Mouse (Mus musculus) embryonic facial prominence, embryonic 15.5 days (tissue): ENCODE measurements around the gene Psma7. TPM values are rescaled to one million over a fixed set of nuclear protein-coding genes. Genes with fewer than 3 reads are reported as not detected.

Experiments used
- ATAC-seq: fragments of 200-750 bp; cut with Nextera tagmentation; 2 replicates; pipeline ENCODE4 v1.8.0; 2017; ENCODE audit warnings: low read depth, moderate TSS enrichment; ENCODE audit not compliant: insufficient number of reproducible peaks, low FRiP score, low TSS enrichment
- H3K27ac ChIP-seq: fragments of 300-500 bp; sonication (generic); replicated peaks from 2 replicates; pipeline ENCODE4 v1.5.1; 2015; ENCODE audit warnings: mild to moderate bottlenecking, inconsistent platforms
- H3K27me3 ChIP-seq: fragments of 300-500 bp; sonication (generic); 2 replicates; pipeline ENCODE4 v1.6.1; 2015; ENCODE audit warnings: inconsistent platforms
- H3K36me3 ChIP-seq: fragments of 300-500 bp; sonication (generic); 2 replicates; pipeline ENCODE4 v1.6.1; 2015; ENCODE audit warnings: mild to moderate bottlenecking, inconsistent platforms
- H3K4me1 ChIP-seq: fragments of 300-500 bp; sonication (generic); 2 replicates; pipeline ENCODE4 v1.6.1; 2015; ENCODE audit warnings: inconsistent platforms
- H3K4me2 ChIP-seq: fragments of 300-500 bp; sonication (generic); replicated peaks from 2 replicates; pipeline ENCODE4 v1.6.1; 2015; ENCODE audit warnings: mild to moderate bottlenecking, inconsistent platforms
- H3K4me3 ChIP-seq: fragments of 300-500 bp; sonication (generic); replicated peaks from 2 replicates; pipeline ENCODE4 v1.5.1; 2015; ENCODE audit warnings: mild to moderate bottlenecking, inconsistent platforms
- H3K9ac ChIP-seq: fragments of 300-500 bp; sonication (generic); 2 replicates; pipeline ENCODE4 v1.6.1; 2015; ENCODE audit warnings: inconsistent platforms
- H3K9me3 ChIP-seq: fragments of 300-500 bp; sonication (generic); replicated peaks from 2 replicates; pipeline ENCODE4 v1.6.1; 2016; ENCODE audit warnings: inconsistent platforms
- WGBS: fragments of 180-500 bp; shearing (Covaris S2); methylation state at CpG from one replicate; pipeline ENCODE4 v1.1.7; 2015; 5-methylcytosine and 5-hydroxymethylcytosine counted together
- polyA plus RNA-seq: library from polyadenylated mRNA; unstranded; fragments of >200 nt; fragmentation: Nextera tagmentation; extraction: Ambion mirVana; gene quantifications from 2 replicates; pipeline ENCODE4 v1.2.1, GENCODE M21; 2015

The Psma7 gene
- polyA plus RNA-seq, 1 experiment from 2014 or later, result 472 TPM

GRCm38 (mm10) chr2:180042858-180043515 is 754 bp upstream of the Psma7 start:
- H3K27ac ChIP-seq, result peak overlapping the region; percentile 91
- H3K36me3 ChIP-seq, result peaks cover 12% of the 10 kb centered on the region
- peak; percentile 40 for ATAC-seq
- peak overlapping the region; percentile 91 for H3K4me2 ChIP-seq
- peak overlapping the region; percentile 99 for H3K4me3 ChIP-seq
- under 1% methylated on average over 66 of the region's 66 CpGs for WGBS
- no peaks in the 10 kb centered on the region for H3K9me3 ChIP-seq
- H3K9ac ChIP-seq, result peak overlapping the region; percentile 78
- H3K27me3 ChIP-seq, result no peaks in the 10 kb centered on the region
- peaks cover 40% of the 10 kb centered on the region for H3K4me1 ChIP-seq

- Histone ChIP-seq H3K9me3 (no peaks in the 10 kb centered on the region), H3K27me3 (no peaks in the 10 kb centered on the region), H3K4me3 (peak overlapping the region; percentile 99), H3K4me2 (peak overlapping the region; percentile 66), H3K27ac (peak overlapping the region; percentile 91), H3K9ac (peak overlapping the region; percentile 78), H3K36me3 (peaks cover 25% of the 10 kb centered on the region), H3K4me1 (peaks cover 40% of the 10 kb centered on the region)
- under 1% methylated on average over 66 of the region's 66 CpGs for WGBS
- peak; percentile 39; the same call in 1 of the 2 replicates for ATAC-seq
Measured at GRCm38 (mm10) chr2:180041577-180042255, 517 bp downstream of the Psma7 start.

GRCm38 (mm10) chr2:180040406-180040805 is 1.8 kb downstream of the Psma7 start:
- Histone ChIP-seq H3K27me3 (no peaks in the 10 kb centered on the region), H3K4me3 (peak overlapping the region; percentile 99; the same call in 1 of the 2 replicates), H3K4me2 (peak overlapping the region; percentile 66), H3K4me1 (peaks cover 40% of the 10 kb centered on the region), H3K9me3 (no peaks in the 10 kb centered on the region), H3K36me3 (peaks cover 38% of the 10 kb centered on the region), H3K27ac (no peak overlapping the region), H3K9ac (no peak overlapping the region)
- 42% methylated on average over 6 of the region's 6 CpGs for WGBS
- ATAC-seq, result no peak

- ATAC-seq, result no peak
- H3K36me3 ChIP-seq, result peaks cover 91% of the 10 kb centered on the region
- H3K27me3 ChIP-seq, result no peaks in the 10 kb centered on the region
- H3K4me3 ChIP-seq, result no peak overlapping the region
- H3K9ac ChIP-seq, result no peak overlapping the region
- H3K27ac ChIP-seq, result no peak overlapping the region
- H3K9me3 ChIP-seq, result no peaks in the 10 kb centered on the region
- peaks cover 16% of the 10 kb centered on the region; the same call in 1 of the 2 replicates for H3K4me1 ChIP-seq
- no peak overlapping the region for H3K4me2 ChIP-seq
- 46% methylated on average over 5 of the region's 5 CpGs for WGBS
Measured at GRCm38 (mm10) chr2:180034753-180035152, 7.5 kb downstream of the Psma7 start.

GRCm38 (mm10) chr2:180033956-180034355 is 8.3 kb downstream of the Psma7 start:
- Histone ChIP-seq H3K4me3 (no peak overlapping the region), H3K4me1 (peaks cover 14% of the 10 kb centered on the region; the same call in 1 of the 2 replicates), H3K36me3 (peaks cover 96% of the 10 kb centered on the region), H3K9me3 (no peaks in the 10 kb centered on the region), H3K9ac (no peak overlapping the region), H3K27me3 (no peaks in the 10 kb centered on the region), H3K27ac (peak overlapping the region; percentile 51; the same call in 1 of the 2 replicates), H3K4me2 (no peak overlapping the region)
- WGBS, result 42% methylated on average over 3 of the region's 3 CpGs
- ATAC-seq, result no peak

GRCm38 (mm10) chr2:180032925-180033324 is 9.3 kb downstream of the Psma7 start:
- Histone ChIP-seq H3K36me3 (peaks cover 96% of the 10 kb centered on the region), H3K27ac (no peak overlapping the region), H3K4me1 (peaks cover 20% of the 10 kb centered on the region), H3K4me2 (no peak overlapping the region), H3K9me3 (no peaks in the 10 kb centered on the region), H3K4me3 (no peak overlapping the region), H3K27me3 (no peaks in the 10 kb centered on the region), H3K9ac (no peak overlapping the region)
- no peak for ATAC-seq
- whole genome bisulfite sequencing, result 72% methylated on average over 3 of the region's 3 CpGs

- H3K9ac ChIP-seq, result no peak overlapping the region
- H3K4me3 ChIP-seq, result no peak overlapping the region
- H3K4me2 ChIP-seq, result no peak overlapping the region
- ATAC-seq, result no peak
- H3K36me3 ChIP-seq, result peaks cover 81% of the 10 kb centered on the region
- peaks cover 36% of the 10 kb centered on the region for H3K4me1 ChIP-seq
- no peaks in the 10 kb centered on the region for H3K27me3 ChIP-seq
- WGBS, result 90% methylated on average over 6 of the region's 6 CpGs
- H3K27ac ChIP-seq, result no peak overlapping the region
- no peaks in the 10 kb centered on the region for H3K9me3 ChIP-seq
Measured at GRCm38 (mm10) chr2:180031270-180031669, 11.0 kb downstream of the Psma7 start.

- Histone ChIP-seq H3K4me2 (peak overlapping the region; percentile 76; the same call in 1 of the 2 replicates), H3K9ac (no peak overlapping the region), H3K4me1 (peaks cover 35% of the 10 kb centered on the region), H3K36me3 (peaks cover 49% of the 10 kb centered on the region), H3K27me3 (peaks cover 2% of the 10 kb centered on the region), H3K4me3 (peak overlapping the region; percentile 95; the same call in 1 of the 2 replicates), H3K9me3 (no peaks in the 10 kb centered on the region), H3K27ac (no peak overlapping the region)
- no peak for ATAC-seq
- 69% methylated on average over 9 of the region's 9 CpGs for WGBS
Measured at GRCm38 (mm10) chr2:180027768-180028167, 14.5 kb downstream of the Psma7 start.

GRCm38 (mm10) chr2:180025861-180026200 is 16.4 kb downstream of the Psma7 start:
- Histone ChIP-seq H3K9me3 (no peaks in the 10 kb centered on the region), H3K4me3 (peak overlapping the region; percentile 95), H3K9ac (peak overlapping the region; percentile 89), H3K27me3 (peaks cover 15% of the 10 kb centered on the region), H3K4me2 (peak overlapping the region; percentile 76), H3K4me1 (peaks cover 33% of the 10 kb centered on the region), H3K27ac (no peak overlapping the region), H3K36me3 (peaks cover 29% of the 10 kb centered on the region)
- WGBS, result 4% methylated on average over 6 of the region's 6 CpGs
- ATAC-seq, result no peak

- ATAC-seq, result peak; percentile 0; the same call in 1 of the 2 replicates
- WGBS, result under 1% methylated on average over 83 of the region's 84 CpGs
Measured at GRCm38 (mm10) chr2:180025135-180025860, 16.9 kb downstream of the Psma7 start.

More at GRCm38 (mm10) chr2:180025135-180025860, 16.9 kb downstream of the Psma7 start:
- Histone ChIP-seq H3K4me3 (peak overlapping the region; percentile 95), H3K9ac (peak overlapping the region; percentile 89), H3K4me2 (peak overlapping the region; percentile 76), H3K27me3 (peaks cover 15% of the 10 kb centered on the region), H3K4me1 (peaks cover 33% of the 10 kb centered on the region), H3K36me3 (peaks cover 24% of the 10 kb centered on the region), H3K9me3 (no peaks in the 10 kb centered on the region), H3K27ac (peak overlapping the region; percentile 91)
